Mouse (Mus musculus): ENCODE results near the gene Wnt2.

Wnt2 gene

GRCm38 (mm10) chr6:18029746-18030656, at the start of gene Wnt2:
Wnt2 (minus strand) TSS chr6:18030585.
- no peak for DNase-seq

- no peak for DNase-seq
These were observed 48.2 kb upstream of the Wnt2 start for GRCm38 (mm10) chr6:18078615-18079014.

DNA sequence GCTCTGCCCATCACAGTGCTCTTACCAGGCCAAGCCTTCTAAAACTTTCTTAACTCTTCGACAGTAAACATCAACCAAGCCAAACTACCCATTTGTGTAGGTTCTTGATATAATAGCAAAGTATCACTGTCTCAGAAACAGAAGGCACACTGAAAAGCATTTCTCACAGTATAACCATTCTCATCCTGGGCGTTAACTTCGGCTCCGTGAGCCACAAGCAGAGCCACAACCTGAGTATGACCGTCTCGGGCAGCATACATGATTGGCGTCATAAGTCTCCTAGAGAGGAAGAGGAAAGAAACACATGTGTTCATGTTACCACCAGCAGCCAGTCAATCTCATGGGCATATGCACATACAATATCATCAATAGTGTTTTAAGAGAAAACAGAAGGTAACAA, 46.6 kb upstream of the Wnt2 start:
- DNase-seq = no peak

DNA sequence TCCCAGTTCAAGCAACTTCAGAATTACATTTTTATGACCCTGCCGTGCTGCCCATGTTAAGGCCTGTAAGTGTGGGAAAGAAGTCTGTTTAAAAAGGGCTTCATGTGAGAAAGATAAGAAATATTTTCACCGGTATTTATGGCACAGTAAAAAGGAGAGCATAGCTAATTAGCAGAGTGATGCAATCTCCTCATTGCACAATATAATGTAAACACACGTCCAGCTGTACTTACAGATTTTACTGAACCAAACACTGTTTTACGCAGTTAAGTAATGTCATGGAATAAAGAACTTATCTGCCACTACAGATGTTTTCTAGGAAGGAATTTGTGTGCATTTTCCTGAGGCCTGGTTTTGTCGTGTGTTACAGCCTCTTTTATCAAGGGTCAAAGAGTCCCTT, 46.2 kb upstream of the Wnt2 start:
- DNase-seq = no peak

- DNase-seq = no peak
These were observed 27.5 kb upstream of the Wnt2 start for GRCm38 (mm10) chr6:18057899-18058298.

DNA sequence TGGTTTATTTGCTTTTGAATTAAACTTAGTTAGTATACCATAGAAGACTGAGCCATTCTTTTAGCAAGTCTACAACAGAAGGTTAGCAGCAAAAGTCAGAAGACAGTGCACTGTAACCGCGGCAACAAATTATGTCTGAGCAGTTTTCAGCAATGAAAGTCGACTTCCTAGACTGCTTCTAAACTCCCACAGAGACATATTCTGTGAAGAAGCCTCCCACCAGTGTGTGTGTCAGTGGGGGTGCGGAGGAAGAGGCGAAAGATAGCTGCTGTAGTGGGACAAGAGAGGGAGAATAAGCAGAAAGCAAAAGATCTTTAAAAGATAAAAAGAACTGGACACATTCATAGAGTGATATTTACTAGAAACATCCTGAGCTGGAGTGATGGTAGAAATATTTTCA, 21.3 kb upstream of the Wnt2 start:
- DNase-seq = no peak

DNA sequence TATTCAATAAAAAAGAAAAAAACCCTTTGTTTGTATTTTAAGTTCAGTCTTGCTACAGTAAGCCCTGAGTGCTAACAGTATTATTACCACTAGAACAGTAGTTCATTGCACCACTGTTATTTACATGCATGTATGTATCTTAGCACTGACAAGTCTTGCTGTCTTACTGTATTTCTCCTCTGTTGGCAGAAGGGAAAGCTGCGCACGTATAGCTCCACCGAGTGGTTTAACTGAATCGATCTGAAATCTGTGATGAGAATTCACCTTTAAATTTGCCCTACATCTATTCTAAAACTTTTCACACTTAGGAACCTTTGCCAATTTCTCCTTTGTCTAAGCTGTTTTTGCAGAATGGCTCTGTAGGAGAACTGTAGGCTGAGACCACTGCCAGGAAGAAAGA, 13.9 kb upstream of the Wnt2 start:
- DNase-seq = no peak

DNA sequence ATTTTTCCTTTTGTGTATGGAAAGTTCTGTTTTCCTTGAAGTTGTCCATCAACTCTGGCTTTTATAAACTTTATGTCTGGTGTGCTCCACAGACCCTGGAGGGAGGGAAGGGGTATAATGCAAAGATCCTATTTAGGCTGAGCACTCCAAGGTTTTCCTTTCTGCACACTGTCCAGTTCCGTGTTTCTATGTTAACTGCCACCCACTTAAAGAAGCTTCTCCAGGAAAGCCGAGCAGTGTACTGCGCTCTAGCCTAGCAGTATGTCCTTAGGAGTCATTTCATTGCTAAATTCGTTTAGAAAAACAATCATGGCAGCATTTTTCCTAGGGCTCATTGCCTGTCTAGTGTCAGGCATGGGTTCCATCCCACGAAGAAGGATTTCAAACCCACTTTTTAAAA, 12.8 kb upstream of the Wnt2 start:
- no peak for DNase-seq

DNA sequence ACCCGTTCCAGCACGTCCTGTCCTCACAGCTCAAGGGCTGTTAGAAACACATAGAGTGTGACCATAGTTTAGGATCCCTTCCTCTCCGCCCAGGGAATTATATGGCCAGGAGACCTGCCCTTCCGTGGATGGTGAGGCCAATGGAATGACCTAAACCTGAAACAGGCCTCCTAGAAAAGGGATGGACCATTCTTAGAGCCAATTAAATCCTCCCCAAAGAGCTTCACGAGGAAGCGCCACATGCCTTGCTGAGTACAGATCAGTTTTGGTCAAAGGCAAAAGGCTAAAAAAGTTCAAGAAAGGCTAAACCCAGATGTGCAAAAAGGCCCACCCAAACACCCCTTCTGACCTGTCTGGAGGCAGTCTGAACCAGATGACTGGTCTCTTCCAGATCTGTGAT, 1.9 kb upstream of the Wnt2 start:
- DNase-seq = no peak

GRCm38 (mm10) chr6:18031509-18032010, 1.2 kb upstream of the Wnt2 start:
- no peak for DNase-seq

DNA sequence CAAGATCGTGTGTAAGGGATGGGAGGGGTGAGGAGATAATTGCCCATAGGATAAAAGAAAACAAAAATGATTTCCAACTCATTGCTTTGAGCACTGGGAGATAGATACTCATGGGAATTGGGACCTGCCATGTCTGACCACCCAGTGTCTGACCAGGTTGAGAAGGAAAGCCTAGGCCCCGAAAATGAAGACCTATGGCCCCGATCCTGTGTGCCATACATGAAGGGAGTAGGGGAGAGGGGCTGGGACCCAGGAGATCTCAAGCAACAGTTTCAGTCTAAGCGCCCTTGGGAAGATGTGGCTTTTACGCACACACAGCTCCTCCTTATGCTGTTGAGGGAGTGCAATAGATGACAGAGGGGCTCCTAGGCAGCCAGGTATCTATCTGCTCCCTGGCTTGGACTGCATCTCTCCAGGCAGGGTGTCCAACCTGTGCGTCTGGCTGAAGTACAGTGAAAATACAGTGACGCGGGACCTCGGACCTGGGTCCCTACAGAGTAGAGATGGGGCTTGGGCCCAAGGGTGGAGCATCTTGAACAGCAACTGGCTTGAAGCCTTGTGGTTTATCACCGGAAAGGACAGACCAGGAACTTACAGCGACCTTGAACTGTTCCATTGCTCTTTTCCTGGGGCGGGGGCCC, 603 bp upstream of the Wnt2 start:
- DNase-seq = no peak

GRCm38 (mm10) chr6:18024133-18024794, 6.1 kb downstream of the Wnt2 start:
- DNase-seq = no peak

DNA sequence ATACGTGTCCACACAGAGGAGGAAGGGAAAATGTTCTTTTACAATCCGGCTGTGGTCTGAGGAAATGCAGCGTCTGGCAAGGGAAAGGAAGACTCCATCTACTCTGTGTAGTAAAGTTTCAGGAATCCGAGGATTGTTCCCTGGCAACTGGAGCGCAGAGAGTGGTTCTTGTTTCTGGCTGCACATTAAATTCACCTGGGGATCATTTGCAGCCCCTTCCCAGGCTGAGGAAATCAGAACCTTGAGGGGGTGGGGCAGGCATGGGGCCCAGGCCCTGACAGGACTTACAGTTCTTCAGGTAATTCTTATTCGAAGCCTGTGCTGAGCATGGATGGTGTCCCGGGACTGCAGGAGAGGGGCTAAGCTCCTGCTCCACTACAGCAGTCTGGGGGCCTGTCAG, 17.0 kb downstream of the Wnt2 start:
- DNase-seq = no peak

DNA sequence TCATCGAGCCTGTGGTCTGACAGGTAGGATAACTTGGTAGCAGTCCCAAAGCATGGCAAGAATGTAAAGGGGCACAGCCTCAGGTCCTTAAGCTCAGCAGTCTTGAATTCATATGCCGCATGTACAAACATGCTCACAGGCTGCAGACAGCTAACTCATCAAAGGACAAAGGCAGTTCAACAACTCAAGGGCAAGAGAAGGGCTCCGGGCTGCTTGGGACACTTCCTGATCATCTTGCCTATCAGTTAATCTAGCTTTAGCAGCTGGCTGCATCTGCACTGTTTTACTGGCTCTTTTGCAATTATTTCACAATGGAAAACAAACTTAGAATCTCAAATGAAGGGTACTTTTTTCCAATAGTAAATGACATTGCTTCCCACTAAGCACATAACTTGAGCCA, 23.0 kb downstream of the Wnt2 start:
- DNase-seq = no peak

- DNase-seq = no peak
These were observed 28.3 kb downstream of the Wnt2 start for GRCm38 (mm10) chr6:18002065-18002464.

DNA sequence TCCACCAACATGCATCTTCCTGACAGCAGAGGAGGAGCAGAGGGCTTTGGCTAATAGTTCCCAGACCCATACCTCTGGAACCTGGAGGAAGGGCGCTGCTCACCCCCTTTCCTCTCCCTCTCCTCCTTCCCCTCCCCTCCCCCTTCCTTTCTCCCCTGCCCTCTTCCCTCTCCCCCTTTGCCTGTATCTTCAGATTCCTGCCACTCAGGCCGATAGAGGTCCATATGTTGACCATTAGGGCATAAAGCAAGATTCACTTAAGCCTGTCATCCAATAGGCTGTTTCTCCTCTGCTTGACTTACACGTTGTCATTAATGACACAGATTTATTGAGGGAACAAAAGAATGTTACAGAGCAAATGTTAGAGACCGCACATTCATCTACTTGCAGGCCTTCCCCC, 31.9 kb downstream of the Wnt2 start:
- no peak for DNase-seq

DNA sequence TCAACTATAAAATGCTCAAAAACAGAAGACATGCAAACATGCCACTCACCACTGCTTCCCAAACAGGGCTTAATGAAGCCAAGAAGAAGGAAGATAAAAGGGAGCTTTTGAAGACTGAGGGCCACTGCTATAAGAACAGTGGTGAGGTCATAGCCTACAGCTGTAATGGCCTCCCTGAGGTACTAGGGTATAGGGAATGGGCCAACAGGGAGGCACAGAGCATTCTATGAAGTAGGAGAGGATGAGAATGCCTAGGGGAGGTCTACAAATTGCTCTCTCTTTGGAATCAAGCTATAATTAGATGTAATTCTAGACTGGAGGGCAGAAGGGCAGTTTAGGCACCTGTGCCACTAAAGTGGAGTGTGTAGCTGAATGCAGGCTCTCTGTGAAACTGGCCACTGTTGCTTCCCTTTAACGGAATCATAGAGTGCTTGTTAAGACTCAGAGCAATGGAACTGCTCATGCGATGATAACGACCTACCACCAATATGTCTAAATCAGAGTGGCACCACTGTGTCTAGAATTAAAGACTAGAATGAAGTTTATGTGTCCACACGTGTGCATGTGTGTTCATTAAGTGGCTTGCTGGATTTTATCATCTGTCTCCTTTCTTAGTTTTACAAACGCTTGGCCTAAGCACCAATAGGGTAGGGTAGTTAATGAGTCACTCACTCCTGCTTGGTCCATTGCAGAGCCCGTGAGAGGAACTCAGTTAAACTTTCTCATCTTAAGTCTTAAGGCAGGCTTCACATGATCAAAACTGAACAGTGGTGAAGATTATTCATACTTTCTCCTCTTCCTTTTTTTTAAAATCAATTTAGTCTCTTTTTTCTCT, 35.2 kb downstream of the Wnt2 start:
- no peak for DNase-seq

DNA sequence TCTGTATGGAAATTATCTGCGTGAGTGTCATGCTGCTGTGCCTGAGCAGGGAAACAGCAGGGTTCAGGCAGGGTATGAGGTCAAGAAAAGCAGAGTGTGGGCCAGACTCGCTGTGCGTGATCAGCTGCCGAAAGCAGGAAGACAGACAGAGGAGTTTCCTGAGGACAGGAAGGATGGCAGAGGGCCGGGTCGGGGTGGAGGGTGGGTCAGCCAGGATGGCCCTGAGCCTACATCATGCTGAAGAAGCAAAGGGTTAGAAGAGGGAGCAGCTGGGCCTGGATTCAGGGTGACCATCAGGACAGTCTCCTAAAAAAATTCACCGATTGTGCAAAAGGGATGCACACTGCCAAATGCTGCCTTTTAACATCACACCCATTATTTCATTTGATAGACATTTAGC, 38.8 kb downstream of the Wnt2 start:
- DNase-seq = no peak

DNA sequence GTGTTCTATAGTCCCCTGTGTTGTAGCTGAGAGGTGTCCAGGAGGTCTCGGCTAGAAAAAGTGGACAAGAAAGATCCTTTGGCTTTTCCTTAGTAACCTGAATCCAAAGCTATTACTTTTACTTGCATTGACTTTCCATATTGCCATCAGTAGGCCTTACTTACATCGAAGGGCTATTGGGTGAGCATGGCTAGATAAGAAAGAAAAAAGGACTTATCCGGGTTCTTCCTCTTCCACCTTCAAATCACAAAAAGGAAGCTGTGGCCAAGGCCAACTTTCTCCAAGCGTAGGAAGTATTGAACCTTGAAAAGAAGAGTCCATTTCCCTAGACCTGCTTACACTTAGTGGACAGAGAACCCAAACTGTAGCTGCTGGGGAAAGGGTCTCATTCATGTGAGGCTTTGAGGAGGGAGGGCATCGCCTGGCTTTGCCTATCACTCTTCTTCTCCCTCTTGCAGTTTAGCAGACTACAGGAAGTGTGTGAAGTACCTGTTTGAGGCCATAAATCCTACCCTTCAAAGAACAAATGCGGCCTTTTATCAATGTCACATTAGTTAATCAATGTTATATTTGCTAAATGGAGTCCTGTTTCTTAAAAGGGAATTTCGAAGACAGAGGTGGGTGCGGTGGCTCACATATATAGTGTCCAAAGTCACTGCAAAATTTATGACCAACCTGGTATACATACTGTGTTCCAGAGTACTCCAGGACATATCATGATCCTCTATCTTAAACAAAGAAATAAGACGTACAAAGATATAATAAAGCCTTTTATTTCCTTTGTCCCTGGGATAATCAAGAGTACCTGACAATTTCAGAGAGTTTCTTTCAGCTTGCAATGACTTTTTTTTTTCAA, 40.0 kb downstream of the Wnt2 start:
- no peak for DNase-seq

GRCm38 (mm10) chr6:17979361-17979760, 51.0 kb downstream of the Wnt2 start:
- DNase-seq = no peak

DNA sequence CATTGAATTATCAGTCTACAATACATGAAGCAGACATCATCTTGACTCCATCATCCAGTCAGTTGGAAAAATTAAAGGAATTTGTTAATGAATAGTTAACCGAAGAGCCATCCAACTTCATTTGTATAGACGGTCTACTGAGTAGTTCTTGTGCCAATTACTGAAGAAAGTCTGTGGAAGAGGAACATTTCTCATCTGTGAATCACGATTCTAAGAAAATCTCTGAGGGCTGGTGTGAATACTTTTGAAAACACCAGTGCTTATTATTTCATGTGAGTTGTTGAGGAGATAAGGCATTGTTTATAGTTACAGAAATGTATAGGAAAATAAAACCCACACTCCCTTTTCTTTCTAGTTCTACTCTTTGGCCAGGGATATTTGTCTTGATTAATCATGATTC, 51.5 kb downstream of the Wnt2 start:
- no peak for DNase-seq

GRCm38 (mm10) chr6:17978324-17978723, 52.1 kb downstream of the Wnt2 start:
- DNase-seq = no peak
